Mouse (Mus musculus): ENCODE measurements around the gene Vwa5b2. TPM values are rescaled to one million over a fixed set of nuclear protein-coding genes. Genes with fewer than 3 reads are reported as not detected.
A peak's percentile ranks its signal among the peaks of the same experiment; 100 is the strongest.

Vwa5b2 gene
- polyA plus RNA-seq, 1 experiment from 2014 or later = 4.3 TPM

- 3% methylated on average over 8 of the region's 8 CpGs for WGBS
- Histone ChIP-seq H3K27me3 (no peaks in the 10 kb centered on the region), H3K27ac (replicated peaks) (no peak overlapping the region), H3K36me3 (0 out of 2 replicates have a peak, but pooled peaks cover 5% of the 10 kb centered on the region), H3K9ac (replicated peaks) (no peak overlapping the region), H3K4me1 (peaks cover 21% of the 10 kb centered on the region), H3K9me3 (no peaks in the 10 kb centered on the region), H3K4me3 (no peak overlapping the region), H3K4me2 (replicated peaks) (no peak overlapping the region)
- peak; percentile 57 for ATAC-seq (replicated peaks)
These were observed 52.9 kb downstream of the Vwa5b2 start for GRCm38 (mm10) chr16:20642161-20642560.

- WGBS = 94% methylated on average over 7 of the region's 7 CpGs
- no peak for ATAC-seq (replicated peaks)
- Histone ChIP-seq H3K27ac (replicated peaks) (no peak overlapping the region), H3K4me1 (peaks cover 6% of the 10 kb centered on the region), H3K9ac (replicated peaks) (no peak overlapping the region), H3K4me2 (replicated peaks) (no peak overlapping the region), H3K36me3 (0 out of 2 replicates have a peak, but pooled peaks cover 5% of the 10 kb centered on the region), H3K4me3 (no peak overlapping the region), H3K27me3 (no peaks in the 10 kb centered on the region), H3K9me3 (no peaks in the 10 kb centered on the region)
These were observed 54.6 kb downstream of the Vwa5b2 start for GRCm38 (mm10) chr16:20643911-20644310.

GRCm38 (mm10) chr16:20651076-20651946 lies 62.0 kb downstream of the Vwa5b2 start, which contains the start of gene Psmd2:
Gene Psmd2, plus strand, starts transcription at chr16:20651652.
- H3K4me2 ChIP-seq (replicated peaks) = peak within 1 kb of the TSS; percentile 89
- no peaks in the 10 kb centered on the region for H3K9me3 ChIP-seq
- H3K4me3 ChIP-seq = peak within 1 kb of the TSS; percentile 95
- peaks cover 21% of the 10 kb centered on the region for H3K4me1 ChIP-seq
- H3K27me3 ChIP-seq = no peaks in the 10 kb centered on the region
- H3K27ac ChIP-seq (replicated peaks) = peak within 1 kb of the TSS; percentile 83
- H3K9ac ChIP-seq (replicated peaks) = peak within 1 kb of the TSS; percentile 93
- 2% methylated on average over 46 of the region's 46 CpGs for WGBS
- H3K36me3 ChIP-seq = peaks cover 19% of the 10 kb centered on the region
- ATAC-seq (replicated peaks) = peak; percentile 97

- Histone ChIP-seq H3K4me1 (peaks cover 21% of the 10 kb centered on the region), H3K36me3 (peaks cover 25% of the 10 kb centered on the region), H3K4me3 (peak overlapping the region; percentile 95), H3K4me2 (replicated peaks) (peak overlapping the region; percentile 89), H3K9me3 (no peaks in the 10 kb centered on the region), H3K9ac (replicated peaks) (peak overlapping the region; percentile 93), H3K27me3 (no peaks in the 10 kb centered on the region), H3K27ac (replicated peaks) (peak overlapping the region; percentile 83)
- ATAC-seq (replicated peaks) = peak; percentile 42; the same call in 1 of the 2 replicates
- 9% methylated on average over 12 of the region's 12 CpGs for WGBS
These were observed 62.7 kb downstream of the Vwa5b2 start for GRCm38 (mm10) chr16:20651947-20652310.

- ATAC-seq (replicated peaks) = no peak
- no peak overlapping the region for H3K4me2 ChIP-seq (replicated peaks)
- peaks cover 39% of the 10 kb centered on the region for H3K36me3 ChIP-seq
- H3K4me1 ChIP-seq = peaks cover 21% of the 10 kb centered on the region
- H3K27me3 ChIP-seq = no peaks in the 10 kb centered on the region
- no peak overlapping the region for H3K9ac ChIP-seq (replicated peaks)
- no peak overlapping the region for H3K27ac ChIP-seq (replicated peaks)
- 41% methylated on average over 2 of the region's 2 CpGs for WGBS
- no peak overlapping the region for H3K4me3 ChIP-seq
- H3K9me3 ChIP-seq = no peaks in the 10 kb centered on the region
These were observed 64.0 kb downstream of the Vwa5b2 start for GRCm38 (mm10) chr16:20653315-20653714.

MicroRNAs encoded within 50 kb of the gene (microRNA counts, 519-probe panel; counts per million panel counts)
- microRNA mmu-miR-1224 = 2,432 counts per million, percentile 50 among the panel's probes with 10 or more counts

Small RNAs within 50 kb of the gene (microRNA-seq; reads per million reads assigned to microRNA genes)
- gene Mir1224 = 7.7 reads per million, percentile 23 among the genes with 10 or more reads in this experiment

Other genes with a start within 250 kb of the Vwa5b2 start
- 143 and 144 TPM in 2 replicates for gene Abcc5, start 163.1 kb upstream of the Vwa5b2 start, polyA plus RNA-seq (2015; fragmentation: Nextera tagmentation; extraction: Ambion mirVana)
- gene Eif2b5, start 90.7 kb upstream of the Vwa5b2 start, polyA plus RNA-seq (2015; fragmentation: Nextera tagmentation; extraction: Ambion mirVana) = 96.8 and 98.9 TPM in 2 replicates
- gene Dvl3, start 72.5 kb upstream of the Vwa5b2 start, polyA plus RNA-seq (2015; fragmentation: Nextera tagmentation; extraction: Ambion mirVana) = 33.3 and 33.7 TPM in 2 replicates
- gene Ap2m1, start 54.0 kb upstream of the Vwa5b2 start, polyA plus RNA-seq (2015; fragmentation: Nextera tagmentation; extraction: Ambion mirVana) = 1,124 and 1,145 TPM in 2 replicates
- gene Abcf3, start 40.9 kb upstream of the Vwa5b2 start, polyA plus RNA-seq (2015; fragmentation: Nextera tagmentation; extraction: Ambion mirVana) = 74.0 and 74.5 TPM in 2 replicates
- gene Eef1akmt4, start 22.1 kb downstream of the Vwa5b2 start, polyA plus RNA-seq (2015; fragmentation: Nextera tagmentation; extraction: Ambion mirVana) = 16.3 and 18.9 TPM in 2 replicates
- not detected in 2 replicates for gene Gm49333, start 22.1 kb downstream of the Vwa5b2 start, polyA plus RNA-seq (2015; fragmentation: Nextera tagmentation; extraction: Ambion mirVana)
- 30.5 and 34.0 TPM in 2 replicates for gene Alg3, start 22.3 kb downstream of the Vwa5b2 start, polyA plus RNA-seq (2015; fragmentation: Nextera tagmentation; extraction: Ambion mirVana)
- 19.2 and 20.9 TPM in 2 replicates for gene Camk2n2, start 31.8 kb downstream of the Vwa5b2 start, polyA plus RNA-seq (2015; fragmentation: Nextera tagmentation; extraction: Ambion mirVana)
- gene Ece2, start 40.4 kb downstream of the Vwa5b2 start, polyA plus RNA-seq (2015; fragmentation: Nextera tagmentation; extraction: Ambion mirVana) = 11.9 and 12.7 TPM in 2 replicates
- 379 and 388 TPM in 2 replicates for gene Psmd2, start 62.2 kb downstream of the Vwa5b2 start, polyA plus RNA-seq (2015; fragmentation: Nextera tagmentation; extraction: Ambion mirVana)
- 137 and 140 TPM in 2 replicates for gene Eif4g1, start 78.8 kb downstream of the Vwa5b2 start, polyA plus RNA-seq (2015; fragmentation: Nextera tagmentation; extraction: Ambion mirVana)
- gene Fam131a, start 103.8 kb downstream of the Vwa5b2 start, polyA plus RNA-seq (2015; fragmentation: Nextera tagmentation; extraction: Ambion mirVana) = 51.8 and 54.4 TPM in 2 replicates
- 86.4 and 96.1 TPM in 2 replicates for gene Polr2h, start 128.2 kb downstream of the Vwa5b2 start, polyA plus RNA-seq (2015; fragmentation: Nextera tagmentation; extraction: Ambion mirVana)
- 19.2 and 19.8 TPM in 2 replicates for gene Clcn2, start 128.3 kb downstream of the Vwa5b2 start, polyA plus RNA-seq (2015; fragmentation: Nextera tagmentation; extraction: Ambion mirVana)
- 3.5 and 3.7 TPM in 2 replicates for gene Chrd, start 143.7 kb downstream of the Vwa5b2 start, polyA plus RNA-seq (2015; fragmentation: Nextera tagmentation; extraction: Ambion mirVana)
- 0.80 and 0.91 TPM in 2 replicates for gene Thpo, start 145.0 kb downstream of the Vwa5b2 start, polyA plus RNA-seq (2015; fragmentation: Nextera tagmentation; extraction: Ambion mirVana)